Mouse (Mus musculus) thymus, adult 2 months (tissue): ENCODE measurements at regions not wholly inside any gene's neighbourhood (a gene's known extent, or its start where the extent isn't known, plus 50 kb on each side); places are given as distances from the start of the nearest gene placed in this dataset.

Experiments
- CTCF ChIP-seq: fragments of 200-500 bp; IDR thresholded peaks from 2 replicates; pipeline ENCODE4 v1.5.1; 2012; ENCODE audit warnings: mild to moderate bottlenecking, control low read depth, low read length, moderate library complexity, borderline replicate concordance; ENCODE audit not compliant: control insufficient read depth, poor library complexity, insufficient read depth; ENCODE audit errors: extremely low read depth
- POLR2A ChIP-seq: fragments of 200-500 bp; IDR thresholded peaks from 2 replicates; pipeline ENCODE4 v1.6.1; 2012; ENCODE audit warnings: mild to moderate bottlenecking, low read length, control low read depth, moderate library complexity; ENCODE audit not compliant: control insufficient read depth, poor library complexity, insufficient read depth; ENCODE audit errors: extremely low read depth

DNA sequence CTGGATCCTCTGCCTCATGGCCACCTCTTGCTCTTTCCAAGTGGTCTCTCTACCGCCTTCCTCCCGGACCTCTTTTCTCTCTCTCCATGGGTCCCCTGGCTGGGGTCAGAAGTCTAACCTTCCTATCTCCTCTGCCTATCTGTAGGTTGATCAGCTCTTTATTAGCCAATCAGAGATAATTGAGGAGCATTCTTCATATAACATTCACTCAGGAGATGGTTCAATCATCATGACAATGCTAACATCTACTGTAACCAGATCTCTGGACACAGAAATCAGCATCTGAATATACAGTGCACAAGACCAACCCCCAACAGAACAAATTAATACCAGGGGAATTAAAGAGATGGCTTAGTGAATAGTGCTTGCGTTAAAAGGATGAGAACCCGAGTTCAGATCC is 492.1 kb upstream of the Smim15 start:
- no peak for TF ChIP-seq CTCF
- no peak for TF ChIP-seq POLR2A
